Mouse (Mus musculus) ovary, postnatal 36 days (tissue): ENCODE measurements at regions not wholly inside any gene's neighbourhood (a gene's known extent, or its start where the extent isn't known, plus 50 kb on each side); places are given as distances from the start of the nearest gene placed in this dataset.
A peak's percentile ranks its signal among the peaks of the same experiment; 100 is the strongest.
"Not testable (repeated sequence)": the region's sequence is repeated elsewhere in the genome, so short reads cannot be mapped to it uniquely, and the experiment has no call there.

Source experiments
- DNase-seq: peaks from one replicate; pipeline ENCODE4 v3.0.0; 2022; ENCODE audit warnings: low spot score, mixed read lengths

- not testable (repeated sequence) for DNase-seq
Measured at GRCm38 (mm10) chr5:3141841-3142240, 199.4 kb upstream of the Cdk6 start.

GRCm38 (mm10) chr5:3146544-3147295, 194.6 kb upstream of the Cdk6 start:
- not testable (repeated sequence) for DNase-seq

- not testable (repeated sequence) for DNase-seq
Measured at GRCm38 (mm10) chr5:3149886-3150285, 191.4 kb upstream of the Cdk6 start.

GRCm38 (mm10) chr5:3150766-3151165, 190.5 kb upstream of the Cdk6 start:
- DNase-seq: not testable (repeated sequence)

GRCm38 (mm10) chr5:3151534-3152148, 189.6 kb upstream of the Cdk6 start:
- not testable (repeated sequence) for DNase-seq

GRCm38 (mm10) chr5:3152149-3152865, 189.0 kb upstream of the Cdk6 start:
- DNase-seq: peak; percentile 43

- not testable (repeated sequence) for DNase-seq
Measured at GRCm38 (mm10) chr5:3165511-3165910, 175.8 kb upstream of the Cdk6 start.

- DNase-seq: not testable (repeated sequence)
Measured at GRCm38 (mm10) chr5:3166496-3166895, 174.8 kb upstream of the Cdk6 start.

GRCm38 (mm10) chr5:3193592-3193991, 147.7 kb upstream of the Cdk6 start:
- not testable (repeated sequence) for DNase-seq

- DNase-seq: peak; percentile 29
Measured at GRCm38 (mm10) chr5:3197952-3198841, 143.1 kb upstream of the Cdk6 start.

- not testable (repeated sequence) for DNase-seq
Measured at GRCm38 (mm10) chr5:3198869-3199550, 142.3 kb upstream of the Cdk6 start.

GRCm38 (mm10) chr5:3206160-3206559, 135.1 kb upstream of the Cdk6 start:
- not testable (repeated sequence) for DNase-seq

- not testable (repeated sequence) for DNase-seq
Measured at GRCm38 (mm10) chr5:3208293-3208692, 133.0 kb upstream of the Cdk6 start.

GRCm38 (mm10) chr5:3211284-3211683, 130.0 kb upstream of the Cdk6 start:
- DNase-seq: no peak

- DNase-seq: no peak
Measured at GRCm38 (mm10) chr5:3216053-3216452, 125.2 kb upstream of the Cdk6 start.

GRCm38 (mm10) chr5:3219230-3219629, 122.1 kb upstream of the Cdk6 start:
- no peak for DNase-seq

GRCm38 (mm10) chr5:3219770-3220169, 121.5 kb upstream of the Cdk6 start:
- DNase-seq: no peak

GRCm38 (mm10) chr5:3223819-3224218, 117.5 kb upstream of the Cdk6 start:
- DNase-seq: not testable (repeated sequence)

- DNase-seq: not testable (repeated sequence)
Measured at GRCm38 (mm10) chr5:3224392-3225054, 116.8 kb upstream of the Cdk6 start.

- not testable (repeated sequence) for DNase-seq
Measured at GRCm38 (mm10) chr5:3225358-3225757, 115.9 kb upstream of the Cdk6 start.

- not testable (repeated sequence) for DNase-seq
Measured at GRCm38 (mm10) chr5:3244067-3244466, 97.2 kb upstream of the Cdk6 start.
